Mouse (Mus musculus): ENCODE data around the gene B3gnt4. TPM values are rescaled to one million over a fixed set of nuclear protein-coding genes. Genes with fewer than 3 reads are reported as not detected.
A peak's percentile ranks its signal among the peaks of the same experiment; 100 is the strongest.
"Not testable (repeated sequence)": the region's sequence is repeated elsewhere in the genome, so short reads cannot be mapped to it uniquely, and the experiment has no call there.

The B3gnt4 gene
- total RNA-seq (2017) = 0.25 TPM in 1 of 2 replicates, not detected in the other

DNA sequence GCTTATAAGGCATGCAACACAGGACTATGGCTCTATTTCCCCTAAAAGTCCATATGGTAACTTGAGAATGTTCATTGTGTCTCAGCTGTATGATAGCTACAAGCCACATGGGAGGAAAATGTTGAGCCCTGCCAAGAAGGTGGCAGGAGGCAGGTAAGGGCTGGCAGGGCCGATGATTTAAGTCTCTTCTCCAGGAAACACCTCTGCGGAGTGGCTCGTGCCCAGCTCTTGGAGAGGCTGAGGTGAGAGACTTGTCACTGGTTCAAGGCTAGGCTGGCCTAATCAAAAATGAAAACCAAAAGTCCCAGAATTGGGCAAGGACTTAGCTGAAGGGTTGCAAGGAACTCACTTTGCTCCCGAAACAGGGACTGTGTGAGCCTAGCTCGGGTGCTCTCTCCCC, at the start of gene B3gnt4:
TSS of gene B3gnt4 (plus strand) at position 301 of the 400 bp plus-strand sequence.
- ATAC-seq (replicated peaks in 1 of 2; ENCODE audit: insufficient read depth in 1 of 2, low FRiP score in 2 of 2, low TSS enrichment in 1 of 2, low read depth in 1 of 2, poor library complexity in 2 of 2, severe bottlenecking in 2 of 2) = no peak

DNA sequence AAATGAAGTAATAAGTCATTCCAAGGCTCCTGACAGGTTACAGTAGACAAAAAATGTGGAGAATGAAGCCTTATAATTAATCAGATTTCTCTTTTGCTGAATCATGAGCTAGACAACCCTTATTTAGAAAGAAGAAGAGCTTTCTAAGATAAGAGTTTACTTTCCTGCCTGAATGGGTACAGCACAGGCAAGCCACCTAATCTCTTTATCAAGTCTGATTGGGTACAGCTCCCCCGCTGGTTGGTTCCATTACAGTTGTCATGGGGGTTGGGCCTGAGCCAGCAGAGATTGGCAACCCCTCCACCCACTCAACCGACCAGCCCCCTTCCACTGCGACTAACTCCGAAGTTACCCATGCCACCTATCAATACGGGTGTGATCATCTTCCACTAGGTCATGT, 48.8 kb upstream of the B3gnt4 start:
- no peak for ATAC-seq (replicated peaks in 1 of 2; ENCODE audit: insufficient read depth in 1 of 2, low FRiP score in 2 of 2, low TSS enrichment in 1 of 2, low read depth in 1 of 2, poor library complexity in 2 of 2, severe bottlenecking in 2 of 2)

DNA sequence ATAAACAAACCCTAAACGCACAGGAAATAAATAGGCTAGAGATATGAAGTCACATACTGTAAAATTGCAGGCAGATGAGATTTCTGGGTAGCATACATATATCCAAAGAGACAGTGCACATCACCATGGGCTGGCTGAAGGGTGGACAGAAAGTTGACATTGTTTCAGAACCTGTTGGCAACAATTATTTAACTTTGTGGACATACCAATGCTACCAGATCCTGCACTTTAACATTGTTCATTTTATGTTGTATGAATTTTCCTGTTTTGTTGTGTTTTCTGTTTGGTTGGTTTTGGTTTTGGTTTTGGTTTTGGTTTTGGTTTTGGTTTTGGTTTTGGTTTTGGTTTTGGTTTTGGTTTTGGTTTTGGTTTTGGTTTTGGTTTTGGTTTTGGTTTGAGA, 45.6 kb upstream of the B3gnt4 start:
- no peak for ATAC-seq (replicated peaks in 1 of 2; ENCODE audit: insufficient read depth in 1 of 2, low FRiP score in 2 of 2, low TSS enrichment in 1 of 2, low read depth in 1 of 2, poor library complexity in 2 of 2, severe bottlenecking in 2 of 2)

DNA sequence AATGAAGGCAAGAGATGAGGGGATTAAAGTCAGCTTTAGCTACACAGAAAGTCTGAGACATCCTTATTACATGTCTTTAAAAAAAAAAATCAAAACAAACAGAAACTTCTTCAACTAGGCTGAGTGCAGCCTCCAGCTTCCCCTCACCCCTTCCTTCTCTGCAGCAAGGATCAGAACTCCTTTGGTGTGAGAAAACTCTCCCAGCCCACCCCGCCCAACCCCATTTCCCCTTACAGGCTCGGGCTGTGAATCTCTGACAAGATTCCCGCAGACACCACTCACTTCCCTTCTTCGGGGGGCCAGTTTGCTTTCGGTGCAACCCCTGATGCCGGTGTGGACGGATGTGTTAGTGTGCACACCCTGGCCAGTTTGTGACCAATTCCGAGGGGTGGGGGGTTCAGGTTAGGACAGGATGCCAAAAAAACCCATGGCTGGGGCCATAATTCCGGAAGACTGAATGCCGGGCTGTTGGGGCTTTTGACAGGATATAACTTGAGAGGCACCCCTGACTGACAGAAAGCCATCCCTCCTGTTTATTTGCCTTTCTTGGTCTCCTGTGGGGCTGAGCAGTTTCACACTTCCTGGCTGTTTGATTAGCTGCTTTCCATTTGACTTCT, 39.4 kb upstream of the B3gnt4 start:
- peak in 1 of 2 experiments; percentile 64; a peak in 3 of 4 replicates for ATAC-seq (replicated peaks in 1 of 2; ENCODE audit: insufficient read depth in 1 of 2, low FRiP score in 2 of 2, low TSS enrichment in 1 of 2, low read depth in 1 of 2, poor library complexity in 2 of 2, severe bottlenecking in 2 of 2)

DNA sequence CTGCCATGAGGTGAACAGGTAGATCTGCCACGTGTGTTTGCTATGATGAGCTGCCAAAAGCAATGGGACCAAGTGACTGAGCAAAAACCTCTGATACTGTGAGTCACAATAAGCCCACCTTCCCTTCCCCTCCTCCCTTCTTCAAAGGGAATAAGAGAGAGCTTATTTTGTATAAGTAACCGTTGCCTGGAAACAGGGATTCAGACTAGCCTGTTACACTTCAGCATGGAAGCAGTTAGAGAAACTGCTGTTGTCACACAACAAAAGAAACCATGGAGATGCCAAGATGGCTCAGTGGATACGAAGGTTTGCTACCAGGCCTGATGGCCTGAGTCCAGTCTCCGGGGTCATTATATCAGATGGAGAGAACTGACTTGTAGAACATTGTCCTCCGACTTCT, 36.4 kb upstream of the B3gnt4 start:
- no peak for ATAC-seq (replicated peaks in 1 of 2; ENCODE audit: insufficient read depth in 1 of 2, low FRiP score in 2 of 2, low TSS enrichment in 1 of 2, low read depth in 1 of 2, poor library complexity in 2 of 2, severe bottlenecking in 2 of 2)

DNA sequence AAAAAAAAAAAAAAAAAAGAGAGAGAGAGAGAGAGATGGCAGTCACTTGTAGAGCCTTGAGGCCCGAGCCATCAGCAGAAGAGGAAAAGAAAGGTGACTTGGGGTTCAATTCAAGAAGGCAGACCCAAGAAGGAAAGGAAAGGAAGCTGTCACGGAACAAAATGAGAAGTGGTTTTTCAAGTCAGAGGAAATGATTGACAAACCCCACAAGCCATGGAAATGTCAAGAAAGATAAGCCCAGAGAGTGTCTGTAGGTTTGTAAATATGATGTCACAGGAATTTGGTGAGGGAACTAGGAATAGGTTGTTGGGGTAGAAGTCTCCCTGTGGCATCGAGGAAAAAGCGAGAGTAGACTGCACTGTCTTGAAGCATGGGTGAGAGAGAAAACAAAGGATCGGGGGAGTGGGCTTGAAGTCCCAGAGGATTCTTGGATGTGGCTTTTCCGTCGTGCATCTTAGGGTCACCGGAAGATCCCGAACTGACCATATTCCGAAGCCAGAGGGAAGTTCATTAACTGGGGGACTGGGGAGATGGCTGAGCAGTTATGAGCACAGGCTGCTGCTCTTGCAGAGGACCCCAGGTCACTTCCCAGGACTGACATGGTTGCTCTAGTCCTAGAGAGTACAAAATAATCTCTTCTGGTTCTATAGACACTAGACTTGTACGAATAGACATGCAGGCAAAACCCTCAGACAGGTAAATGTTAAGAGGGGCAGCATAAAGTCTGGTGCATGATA, 22.4 kb upstream of the B3gnt4 start:
- ATAC-seq (replicated peaks in 1 of 2; ENCODE audit: insufficient read depth in 1 of 2, low FRiP score in 2 of 2, low TSS enrichment in 1 of 2, low read depth in 1 of 2, poor library complexity in 2 of 2, severe bottlenecking in 2 of 2) = peak in 1 of 2 experiments; percentile 21; a peak in 1 of 4 replicates

DNA sequence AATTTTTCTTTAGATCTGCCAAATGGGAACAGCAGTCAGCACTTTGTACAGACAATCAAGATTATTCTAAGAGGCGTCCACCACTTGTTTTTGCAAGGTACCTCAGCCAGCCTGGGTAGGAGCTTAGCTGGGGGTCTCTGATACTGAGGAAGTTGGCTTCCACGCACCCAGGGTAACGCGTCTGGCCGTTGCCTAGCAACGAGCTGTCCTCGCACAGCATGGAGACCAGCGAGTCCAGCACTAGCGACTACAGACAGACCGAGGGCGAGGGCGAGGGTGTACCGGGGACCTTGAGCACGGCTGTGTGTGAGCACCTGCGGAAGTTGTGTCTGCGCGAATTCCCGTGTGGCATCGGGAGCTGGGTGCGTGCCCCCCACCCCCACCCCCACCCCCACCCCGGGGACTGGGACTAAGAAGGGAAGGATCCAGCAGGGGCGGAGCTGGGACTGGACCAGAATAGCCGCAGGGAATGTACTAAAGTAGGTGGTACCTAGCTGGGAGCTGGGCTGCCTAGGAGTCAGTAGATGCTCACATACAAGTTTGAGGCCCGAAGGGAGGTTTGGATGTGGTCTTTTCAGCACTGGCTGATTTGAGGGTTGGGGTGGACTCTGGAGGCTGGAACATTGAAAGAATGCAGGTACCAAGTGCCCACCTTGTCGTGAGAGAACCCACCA, 21.0 kb upstream of the B3gnt4 start, which contains the start of the genes Lrrc43 and Il31:
TSS of gene Lrrc43 (plus strand) at position 194 of the 674 bp plus-strand sequence.
TSS of gene Il31 (minus strand) at position 378 of the 674 bp plus-strand sequence.
- ATAC-seq (replicated peaks in 1 of 2; ENCODE audit: insufficient read depth in 1 of 2, low FRiP score in 2 of 2, low TSS enrichment in 1 of 2, low read depth in 1 of 2, poor library complexity in 2 of 2, severe bottlenecking in 2 of 2) = peak in 1 of 2 experiments; percentile 46; a peak in 2 of 4 replicates

DNA sequence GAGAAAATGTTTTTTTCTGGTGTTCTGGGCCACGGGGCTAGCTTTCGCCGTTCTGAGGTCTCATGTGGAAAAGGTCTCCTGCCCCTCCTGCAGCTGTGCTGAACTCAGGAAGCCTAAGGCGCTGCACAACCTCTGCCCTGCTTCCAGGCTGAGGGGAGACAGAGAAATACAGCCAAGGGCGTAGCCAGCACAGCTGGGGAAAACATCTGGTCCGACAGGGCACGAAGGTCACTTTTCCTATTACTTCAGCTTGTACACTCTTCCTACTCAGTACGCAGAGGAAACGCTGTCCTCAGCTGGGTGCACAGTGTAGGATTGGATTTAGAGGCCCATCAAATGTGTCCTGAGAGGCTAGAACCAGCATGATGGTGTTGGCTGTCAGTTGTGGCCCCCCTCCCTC, 20.3 kb upstream of the B3gnt4 start:
- no peak for ATAC-seq (replicated peaks in 1 of 2; ENCODE audit: insufficient read depth in 1 of 2, low FRiP score in 2 of 2, low TSS enrichment in 1 of 2, low read depth in 1 of 2, poor library complexity in 2 of 2, severe bottlenecking in 2 of 2)

DNA sequence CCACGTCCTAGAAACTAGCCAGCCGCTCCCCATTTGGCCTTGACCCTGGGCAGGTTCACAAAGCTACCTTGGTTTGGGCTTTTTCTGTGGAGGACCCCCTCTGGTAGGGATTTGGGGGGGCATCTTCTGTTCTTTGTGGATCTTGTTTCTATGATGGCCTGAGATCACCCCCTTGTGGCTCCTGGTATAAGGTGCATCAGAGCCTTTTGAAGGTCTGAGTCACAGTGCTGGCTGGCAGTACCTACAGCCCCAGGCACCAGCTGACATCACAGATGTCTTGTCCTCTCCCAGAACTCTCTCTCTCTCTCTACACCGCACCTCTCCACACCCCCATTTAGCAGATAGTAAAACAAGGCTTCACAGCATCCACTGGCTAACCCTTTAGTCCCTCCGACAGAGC, 10.5 kb upstream of the B3gnt4 start:
- no peak; a peak in 1 of 4 replicates for ATAC-seq (replicated peaks in 1 of 2; ENCODE audit: insufficient read depth in 1 of 2, low FRiP score in 2 of 2, low TSS enrichment in 1 of 2, low read depth in 1 of 2, poor library complexity in 2 of 2, severe bottlenecking in 2 of 2)

DNA sequence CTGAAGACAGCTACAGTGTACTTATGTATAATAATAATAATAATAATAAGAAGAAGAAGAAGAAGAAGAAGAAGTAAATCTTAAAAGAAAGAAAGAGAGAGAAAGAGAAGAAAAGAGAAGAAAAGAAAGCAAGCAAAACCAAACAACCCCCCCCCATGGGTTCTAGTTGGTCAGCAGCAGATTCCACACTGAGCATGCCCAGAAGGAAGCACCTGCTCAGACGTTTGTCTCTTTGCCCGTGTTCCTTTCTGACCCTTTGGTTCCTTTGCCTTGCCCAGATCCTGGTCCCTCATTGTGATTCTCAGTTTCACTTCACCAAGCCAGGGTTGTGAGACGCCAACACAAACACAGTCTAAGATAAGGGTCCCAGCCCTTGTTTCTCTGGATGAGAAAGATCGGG, 8.3 kb upstream of the B3gnt4 start:
- ATAC-seq (replicated peaks in 1 of 2; ENCODE audit: insufficient read depth in 1 of 2, low FRiP score in 2 of 2, low TSS enrichment in 1 of 2, low read depth in 1 of 2, poor library complexity in 2 of 2, severe bottlenecking in 2 of 2) = no peak

DNA sequence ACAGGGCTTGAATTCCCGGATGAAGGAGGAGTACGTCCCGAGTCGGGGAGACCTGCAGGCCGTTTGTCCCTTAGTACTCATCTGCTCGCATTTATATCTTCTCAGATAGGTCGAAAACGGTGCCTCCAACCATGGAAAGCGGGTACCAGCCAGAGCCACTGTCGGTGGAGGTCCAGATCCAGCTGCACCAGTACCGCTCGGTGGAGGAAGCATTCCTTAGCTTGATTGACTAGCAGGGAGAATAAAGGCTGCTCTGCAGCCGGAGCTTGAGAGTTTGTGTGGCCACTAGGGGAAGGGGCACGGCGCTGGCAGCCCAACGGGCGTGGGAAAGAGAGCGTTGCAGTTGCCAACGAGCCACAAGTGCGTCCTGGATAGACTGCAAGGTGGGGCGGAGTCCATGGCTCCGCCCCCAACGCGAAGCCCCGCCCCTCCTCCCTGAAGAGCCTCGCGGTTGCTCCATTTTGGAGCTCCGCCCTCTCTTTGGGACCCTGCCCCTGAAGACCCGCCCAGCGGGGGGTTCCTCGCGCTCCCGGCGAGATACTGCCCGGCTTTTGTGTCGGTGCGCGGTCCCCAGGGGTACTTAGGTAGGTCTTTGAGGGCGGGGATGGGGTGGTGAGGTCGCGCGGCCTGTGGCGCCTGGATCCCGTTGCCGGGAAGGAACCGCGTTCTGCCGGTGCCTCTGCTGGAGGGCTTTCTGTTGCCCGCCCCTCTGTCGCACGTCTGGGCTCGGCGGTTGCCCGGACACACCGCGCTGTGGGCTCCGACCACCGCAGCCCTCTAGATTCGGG, 2.1 kb upstream of the B3gnt4 start:
- peak; percentile 74 to 85 for ATAC-seq (replicated peaks in 1 of 2; ENCODE audit: insufficient read depth in 1 of 2, low FRiP score in 2 of 2, low TSS enrichment in 1 of 2, low read depth in 1 of 2, poor library complexity in 2 of 2, severe bottlenecking in 2 of 2)

DNA sequence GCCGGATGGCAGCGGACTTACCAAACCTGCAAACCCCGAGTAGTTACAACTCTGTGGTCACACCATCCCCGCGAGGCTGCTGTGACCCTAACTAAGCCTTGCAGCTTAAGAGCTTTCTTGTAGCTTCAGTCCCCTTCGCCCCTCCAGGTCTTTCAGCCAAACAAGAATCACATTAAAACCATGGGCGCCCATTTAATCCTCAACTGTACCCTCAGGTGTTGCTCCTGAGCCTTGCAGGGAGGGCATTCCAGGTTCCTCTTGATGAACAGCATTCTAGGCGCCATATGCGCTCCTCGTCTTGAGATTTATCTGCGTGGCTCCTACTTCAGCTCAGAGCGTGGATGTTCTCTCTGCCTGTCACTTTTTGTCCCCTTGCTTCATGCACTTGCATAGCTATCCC, 1.3 kb upstream of the B3gnt4 start:
- ATAC-seq (replicated peaks in 1 of 2; ENCODE audit: insufficient read depth in 1 of 2, low FRiP score in 2 of 2, low TSS enrichment in 1 of 2, low read depth in 1 of 2, poor library complexity in 2 of 2, severe bottlenecking in 2 of 2) = no peak

DNA sequence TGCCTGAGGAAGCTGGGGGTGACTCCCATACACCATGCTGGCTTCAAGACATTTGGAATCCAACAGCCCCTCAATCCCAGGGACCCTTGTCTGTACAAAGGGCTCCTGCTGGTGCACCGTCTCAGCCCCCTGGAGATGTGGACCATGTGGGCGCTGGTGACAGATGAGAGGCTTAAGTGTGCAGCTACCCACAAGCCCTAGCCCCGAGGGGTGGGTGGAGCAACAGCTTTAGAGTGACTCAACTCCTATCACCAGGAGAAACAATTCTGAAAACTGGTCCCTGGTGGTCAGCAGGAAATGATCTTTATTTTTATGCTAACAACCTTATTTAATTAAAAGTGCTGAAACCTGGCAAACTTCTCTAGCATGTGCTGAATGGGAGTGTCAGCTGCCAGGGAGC, 1.2 kb downstream of the B3gnt4 start:
- not testable (repeated sequence) for ATAC-seq (replicated peaks in 1 of 2; ENCODE audit: insufficient read depth in 1 of 2, low FRiP score in 2 of 2, low TSS enrichment in 1 of 2, low read depth in 1 of 2, poor library complexity in 2 of 2, severe bottlenecking in 2 of 2)

DNA sequence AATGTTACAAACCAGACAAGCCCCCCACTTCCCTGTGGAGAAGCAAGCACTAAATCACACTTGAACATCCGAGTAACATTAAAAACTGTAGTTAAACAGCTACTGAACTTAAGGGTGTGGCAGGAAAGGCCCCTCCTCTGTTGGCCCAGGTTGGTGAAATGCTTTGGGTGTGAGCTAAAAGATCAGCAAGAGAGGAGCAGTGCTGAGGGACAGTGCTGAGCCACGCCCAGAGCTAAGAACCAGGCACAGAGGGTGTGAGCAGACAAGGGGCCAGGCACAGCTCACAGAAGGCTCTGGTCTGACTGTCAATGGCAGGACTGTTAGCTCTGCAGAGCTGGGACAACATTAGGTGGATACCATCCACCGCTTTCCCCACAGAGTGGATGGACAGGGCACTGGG, 1.8 kb downstream of the B3gnt4 start:
- no peak for ATAC-seq (replicated peaks in 1 of 2; ENCODE audit: insufficient read depth in 1 of 2, low FRiP score in 2 of 2, low TSS enrichment in 1 of 2, low read depth in 1 of 2, poor library complexity in 2 of 2, severe bottlenecking in 2 of 2)

DNA sequence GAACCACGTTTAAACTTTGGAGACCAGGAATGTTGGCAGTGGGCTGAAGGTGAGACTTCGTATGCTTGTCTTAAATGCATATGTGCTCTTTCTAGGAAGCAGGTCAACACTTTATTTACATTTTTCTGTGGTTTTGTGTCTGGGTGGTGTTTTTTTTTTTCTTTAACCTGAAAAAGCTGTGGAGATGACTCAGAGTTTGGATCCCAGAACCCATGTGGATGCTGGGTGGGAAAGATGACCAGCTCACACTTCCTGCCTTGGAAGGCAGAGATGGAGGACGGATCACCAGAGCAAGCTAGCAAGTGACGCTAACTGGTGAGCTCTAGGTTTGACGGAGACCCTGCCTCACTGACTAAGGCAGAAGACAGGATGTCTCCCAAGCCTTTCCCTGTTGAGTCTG, 4.6 kb downstream of the B3gnt4 start:
- ATAC-seq (replicated peaks in 1 of 2; ENCODE audit: insufficient read depth in 1 of 2, low FRiP score in 2 of 2, low TSS enrichment in 1 of 2, low read depth in 1 of 2, poor library complexity in 2 of 2, severe bottlenecking in 2 of 2) = no peak

DNA sequence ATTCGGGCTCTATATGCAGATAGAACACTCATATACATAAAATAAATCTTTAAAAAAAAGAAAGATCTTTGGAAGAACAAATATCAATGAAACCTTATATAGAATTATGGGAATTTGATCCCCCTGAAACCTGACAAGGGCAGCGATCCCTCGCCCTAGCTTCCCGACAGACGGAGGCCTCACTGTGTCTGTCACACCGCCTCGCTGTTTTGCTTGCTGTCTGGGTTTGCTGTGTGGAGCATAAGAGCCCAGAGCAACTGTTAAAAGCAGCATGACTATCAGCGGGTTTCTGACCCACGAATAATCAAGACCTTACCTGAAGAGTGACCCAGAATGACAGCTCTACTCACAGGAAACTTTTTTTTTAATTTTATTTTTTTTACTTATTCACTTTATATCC, 10.4 kb downstream of the B3gnt4 start:
- ATAC-seq (replicated peaks in 1 of 2; ENCODE audit: insufficient read depth in 1 of 2, low FRiP score in 2 of 2, low TSS enrichment in 1 of 2, low read depth in 1 of 2, poor library complexity in 2 of 2, severe bottlenecking in 2 of 2) = no peak

DNA sequence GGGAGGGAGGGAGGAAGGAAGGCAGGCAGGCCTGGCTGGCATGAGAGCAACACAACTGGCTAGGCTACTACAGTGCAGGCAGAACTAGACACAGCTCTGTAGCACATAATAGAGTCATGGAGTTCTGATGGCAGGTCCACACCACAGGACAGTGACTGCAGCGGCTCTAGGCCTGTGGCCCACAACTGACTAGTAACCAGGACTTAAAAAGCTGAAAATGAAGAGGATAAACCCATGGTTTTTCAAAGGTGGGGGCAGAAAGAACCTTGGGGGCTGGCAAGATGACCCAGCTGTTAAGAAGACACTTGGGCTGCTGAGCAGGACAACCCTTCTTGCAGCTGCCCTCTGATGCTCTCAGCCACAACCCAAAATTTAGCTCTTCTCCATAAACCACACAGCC, 11.4 kb downstream of the B3gnt4 start:
- no peak for ATAC-seq (replicated peaks in 1 of 2; ENCODE audit: insufficient read depth in 1 of 2, low FRiP score in 2 of 2, low TSS enrichment in 1 of 2, low read depth in 1 of 2, poor library complexity in 2 of 2, severe bottlenecking in 2 of 2)

DNA sequence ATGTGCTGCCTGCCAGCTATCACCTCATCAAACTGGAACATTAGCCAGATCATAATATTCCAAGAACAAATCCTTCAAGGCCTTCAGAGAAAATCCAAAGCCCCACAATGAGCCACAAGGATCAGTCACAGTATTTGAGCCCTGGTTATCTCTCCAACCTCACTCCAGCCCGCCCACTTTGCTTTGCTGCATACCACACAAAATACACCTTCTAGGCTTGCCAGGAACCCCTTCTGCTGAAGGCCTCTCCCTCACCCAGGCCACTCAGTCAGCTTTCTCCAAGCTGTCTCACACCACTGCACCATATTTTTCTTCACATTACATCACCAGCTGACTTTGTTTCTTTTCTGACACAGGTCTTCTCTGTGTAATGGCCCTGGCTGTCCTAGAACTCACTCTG, 11.9 kb downstream of the B3gnt4 start:
- no peak for ATAC-seq (replicated peaks in 1 of 2; ENCODE audit: insufficient read depth in 1 of 2, low FRiP score in 2 of 2, low TSS enrichment in 1 of 2, low read depth in 1 of 2, poor library complexity in 2 of 2, severe bottlenecking in 2 of 2)

All from hematopoietic stem cell, adult 5-6 weeks (primary cell).